Mouse (Mus musculus) liver, adult 2 months (tissue): ENCODE results near the gene Plcb1. TPM values are rescaled to one million over a fixed set of nuclear protein-coding genes. Genes with fewer than 3 reads are reported as not detected.

Source experiments
- DNase-seq: peaks from one replicate; pipeline ENCODE4 v3.0.0-alpha.2; 2011; ENCODE audit warnings: low read depth, low spot score; ENCODE audit errors: extremely low read depth
- H3K27ac ChIP-seq: fragments of 200-500 bp; replicated peaks from 2 replicates; pipeline ENCODE4 v1.5.1; 2012; ENCODE audit warnings: low read depth, mild to moderate bottlenecking, control low read depth, inconsistent platforms, low read length; ENCODE audit not compliant: insufficient read depth
- H3K27me3 ChIP-seq: fragments of 200-500 bp; 2 replicates; pipeline ENCODE4 v1.6.1; 2012; ENCODE audit warnings: mild to moderate bottlenecking, moderate library complexity, low read length, inconsistent platforms; ENCODE audit not compliant: control insufficient read depth, insufficient read depth
- H3K36me3 ChIP-seq: fragments of 200-500 bp; 2 replicates; pipeline ENCODE4 v1.6.1; 2012; ENCODE audit warnings: low read length, inconsistent platforms; ENCODE audit not compliant: control insufficient read depth, insufficient read depth
- H3K4me1 ChIP-seq: fragments of 200-500 bp; 2 replicates; pipeline ENCODE4 v1.6.1; 2011; ENCODE audit warnings: low read length; ENCODE audit not compliant: control insufficient read depth, insufficient read depth
- H3K4me3 ChIP-seq: fragments of 200-500 bp; 2 replicates; pipeline ENCODE4 v1.5.1; 2011; ENCODE audit warnings: low read depth, mild to moderate bottlenecking, control low read depth, low read length, moderate library complexity; ENCODE audit not compliant: insufficient read depth
- H3K79me2 ChIP-seq: fragments of 200-500 bp; 2 replicates; pipeline ENCODE4 v1.6.1; 2012; ENCODE audit warnings: inconsistent platforms, mild to moderate bottlenecking, low read length, moderate library complexity; ENCODE audit not compliant: control insufficient read depth, insufficient read depth
- H3K9ac ChIP-seq: fragments of 200-500 bp; 2 replicates; pipeline ENCODE4 v1.6.1; 2012; ENCODE audit warnings: low read depth, mild to moderate bottlenecking, control low read depth, inconsistent platforms, low read length
- CTCF ChIP-seq: fragments of 200-500 bp; IDR thresholded peaks from 2 replicates; pipeline ENCODE4 v1.5.1; 2011; ENCODE audit warnings: low read depth, low read length, control low read depth
- POLR2A ChIP-seq: fragments of 200-500 bp; IDR thresholded peaks from 2 replicates; pipeline ENCODE4 v1.6.1; 2011; ENCODE audit warnings: low read length, control low read depth; ENCODE audit not compliant: insufficient read depth; ENCODE audit errors: extremely low read depth
- WGBS: fragments of 180-500 bp; shearing (Covaris S2); methylation state at CpG from one replicate; pipeline ENCODE4 v1.1.7; 2018; 5-methylcytosine and 5-hydroxymethylcytosine counted together
- polyA plus RNA-seq: library from polyadenylated mRNA; depleted of rRNA; stranded (reverse); fragments of >200 nt; gene quantifications from 2 replicates; pipeline ENCODE4 v1.2.3, GENCODE M21; 2012; rRNA removed
- total RNA-seq: library from RNA; depleted of rRNA; stranded (reverse); fragments of >200 nt; gene quantifications from 2 replicates; pipeline ENCODE4 v1.2.3, GENCODE M21; 2014; rRNA removed

The Plcb1 gene
- total RNA-seq: 15.4 and 17.7 TPM in 2 replicates
- 0.88 and 0.95 TPM in 2 replicates for polyA plus RNA-seq

DNA sequence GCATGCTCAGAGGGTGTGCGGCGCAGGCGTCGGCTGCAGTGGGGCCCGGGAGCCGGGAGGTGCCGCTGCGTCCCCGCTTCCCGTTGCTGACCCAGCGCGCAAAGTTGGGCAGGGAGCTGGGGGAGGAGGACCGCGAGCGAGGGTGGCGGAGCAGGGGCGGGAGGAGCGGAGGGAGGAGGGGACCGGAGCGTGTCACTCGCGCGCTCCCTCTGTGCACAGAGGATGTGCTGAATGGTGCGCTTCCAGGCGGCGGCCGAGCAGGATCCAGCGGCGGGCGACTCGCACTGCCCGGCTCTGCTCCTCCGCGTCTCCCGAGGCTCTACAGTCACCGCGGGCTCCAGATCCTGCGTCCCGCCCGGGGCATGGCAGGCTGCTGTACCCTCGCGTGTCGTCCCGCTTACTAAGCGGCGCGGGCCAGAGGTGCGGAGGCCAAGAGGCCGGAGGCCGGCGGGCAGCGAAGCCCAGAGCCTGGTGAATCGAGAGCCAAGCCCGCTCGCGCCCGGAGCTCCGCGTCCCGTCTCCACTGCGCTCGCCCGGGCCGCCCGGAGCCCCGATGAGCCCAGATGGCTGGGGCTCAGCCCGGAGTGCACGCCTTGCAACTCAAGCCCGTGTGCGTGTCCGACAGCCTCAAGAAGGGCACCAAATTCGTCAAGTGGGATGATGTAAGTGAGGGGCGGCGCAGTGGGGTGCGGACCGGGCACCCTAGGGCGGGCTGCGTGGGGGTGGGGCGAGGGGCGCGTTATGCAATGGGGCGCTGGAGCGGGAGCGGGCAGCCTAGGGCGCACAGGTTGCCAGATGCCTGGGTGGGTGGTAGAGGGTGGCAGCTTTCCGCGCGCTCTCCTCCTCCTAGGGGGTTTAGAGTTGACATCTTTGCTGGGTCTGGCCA, at the start of gene Plcb1:
Plcb1 (plus strand) TSS at position 98 of the 886 bp plus-strand sequence.
- under 1% methylated on average over 88 of the region's 88 CpGs for whole genome bisulfite sequencing
- peak; percentile 78 for DNase-seq
- Histone ChIP-seq H3K27ac (peak within 1 kb of the TSS; percentile 88), H3K4me3 (peak within 1 kb of the TSS; percentile 75), H3K9ac (peak within 1 kb of the TSS; percentile 87), H3K4me1 (peaks cover 2% of the 10 kb centered on the region; the same call in 1 of the 2 replicates), H3K36me3 (no peaks in the 10 kb centered on the region), H3K27me3 (no peaks in the 10 kb centered on the region), H3K79me2 (peaks cover 2% of the 10 kb centered on the region; the same call in 1 of the 2 replicates)
- TF ChIP-seq CTCF (peak; percentile 83), POLR2A (peak; percentile 48; the same call in 1 of the 2 replicates)

DNA sequence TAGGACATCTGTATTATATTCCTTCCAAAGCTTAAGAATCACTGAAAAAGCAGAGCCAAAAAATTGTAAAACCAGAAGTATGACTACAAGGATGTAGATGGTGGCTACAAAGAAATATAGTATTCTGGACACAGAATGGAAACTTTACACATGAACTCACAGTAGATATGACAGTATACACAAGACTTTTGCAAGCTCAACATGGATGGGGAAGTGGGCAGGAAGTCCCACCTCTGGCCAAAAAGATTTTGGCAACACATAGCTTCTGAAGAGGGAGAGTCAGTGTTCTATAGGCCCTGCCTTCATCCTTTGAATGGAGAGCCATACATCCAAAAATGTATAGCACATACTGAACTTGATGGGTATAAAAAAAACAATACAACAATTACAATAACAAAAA, 30.3 kb upstream of the Plcb1 start:
- no peak overlapping the region for H3K4me3 ChIP-seq
- TF ChIP-seq CTCF: no peak
- TF ChIP-seq POLR2A: no peak
- H3K4me1 ChIP-seq: peaks cover 2% of the 10 kb centered on the region; the same call in 1 of the 2 replicates
- H3K36me3 ChIP-seq: no peaks in the 10 kb centered on the region
- no peaks in the 10 kb centered on the region for H3K27me3 ChIP-seq
- no peak overlapping the region for H3K9ac ChIP-seq
- no peak overlapping the region for H3K27ac ChIP-seq
- no peaks in the 10 kb centered on the region for H3K79me2 ChIP-seq
- no peak for DNase-seq

GRCm38 (mm10) chr2:134756086-134756485, 29.8 kb upstream of the Plcb1 start:
- H3K27ac ChIP-seq: no peak overlapping the region
- H3K27me3 ChIP-seq: no peaks in the 10 kb centered on the region
- H3K4me3 ChIP-seq: no peak overlapping the region
- no peak for TF ChIP-seq POLR2A
- no peak for TF ChIP-seq CTCF
- no peaks in the 10 kb centered on the region for H3K79me2 ChIP-seq
- H3K9ac ChIP-seq: no peak overlapping the region
- no peaks in the 10 kb centered on the region for H3K36me3 ChIP-seq
- 0% methylated on average over 1 of the region's 1 CpGs for WGBS
- peaks cover 2% of the 10 kb centered on the region; the same call in 1 of the 2 replicates for H3K4me1 ChIP-seq
- DNase-seq: peak; percentile 87

GRCm38 (mm10) chr2:134761029-134761428, 24.8 kb upstream of the Plcb1 start:
- 79% methylated on average over 1 of the region's 1 CpGs for WGBS
- Histone ChIP-seq H3K4me3 (no peak overlapping the region), H3K9ac (no peak overlapping the region), H3K27me3 (no peaks in the 10 kb centered on the region), H3K27ac (no peak overlapping the region), H3K79me2 (no peaks in the 10 kb centered on the region), H3K4me1 (peaks cover 2% of the 10 kb centered on the region; the same call in 1 of the 2 replicates), H3K36me3 (no peaks in the 10 kb centered on the region)
- DNase-seq: no peak
- TF ChIP-seq POLR2A: no peak
- no peak for TF ChIP-seq CTCF

- no peaks in the 10 kb centered on the region for H3K36me3 ChIP-seq
- no peaks in the 10 kb centered on the region for H3K79me2 ChIP-seq
- WGBS: 97% methylated on average over 8 of the region's 8 CpGs
- H3K27ac ChIP-seq: no peak overlapping the region
- no peak overlapping the region for H3K4me3 ChIP-seq
- no peak for DNase-seq
- no peak overlapping the region for H3K9ac ChIP-seq
- no peaks in the 10 kb centered on the region for H3K4me1 ChIP-seq
- H3K27me3 ChIP-seq: no peaks in the 10 kb centered on the region
- TF ChIP-seq POLR2A (no peak), CTCF (no peak)
These were observed 22.4 kb upstream of the Plcb1 start for GRCm38 (mm10) chr2:134763406-134763990.

DNA sequence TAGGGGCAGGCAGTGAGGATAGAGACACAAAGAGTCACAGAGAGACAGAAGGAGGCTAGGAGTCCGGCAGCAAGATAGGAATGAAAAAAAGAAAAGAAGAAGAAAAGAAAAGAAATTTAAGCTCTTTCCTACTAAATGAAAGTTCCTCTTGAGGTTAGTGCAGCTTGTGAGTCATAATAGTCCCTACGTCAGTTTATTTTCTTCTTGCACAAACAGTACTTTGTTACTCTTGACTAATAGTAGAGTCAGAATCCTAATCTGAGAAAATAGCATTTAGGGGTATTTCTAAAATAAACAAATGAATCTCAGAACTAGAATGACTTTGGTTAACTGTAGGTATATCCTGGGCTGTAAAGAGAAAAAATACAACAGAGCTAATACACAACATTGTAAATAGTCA, 21.4 kb upstream of the Plcb1 start:
- Histone ChIP-seq H3K9ac (no peak overlapping the region), H3K27ac (no peak overlapping the region), H3K36me3 (no peaks in the 10 kb centered on the region), H3K4me1 (no peaks in the 10 kb centered on the region), H3K27me3 (no peaks in the 10 kb centered on the region), H3K79me2 (no peaks in the 10 kb centered on the region), H3K4me3 (no peak overlapping the region)
- WGBS: 88% methylated on average over 2 of the region's 2 CpGs
- TF ChIP-seq CTCF (no peak), POLR2A (no peak)
- no peak for DNase-seq
